ENCODE assay signal across 28 mouse cellular contexts in the genomic region with DNA sequence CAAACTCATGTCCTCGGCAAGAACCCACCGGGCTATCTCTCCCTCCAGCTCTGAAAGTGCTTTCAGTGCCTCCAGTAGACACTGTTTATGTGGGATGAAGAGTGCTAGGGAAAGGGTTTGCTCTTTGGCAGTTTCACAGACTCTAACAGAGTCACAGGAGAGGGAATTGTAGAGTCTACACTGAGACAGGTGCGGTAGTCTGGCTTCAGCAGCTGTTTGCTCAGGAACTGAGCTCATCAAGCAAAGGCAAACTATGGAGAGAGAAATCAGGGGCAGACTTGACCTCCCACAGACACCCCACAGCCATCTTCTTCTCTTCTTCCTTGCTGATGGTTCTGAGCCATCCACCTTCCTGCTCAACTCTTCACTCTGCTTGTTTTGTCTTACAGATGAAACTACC.
"Had no signal": no experiment of that assay in that cellular context is flagged by ENCODE, and none has a peak within 500 bp of the region (broad histone marks: within the 10 kb centered on the region; RNA-seq: fewer than 3 reads in every experiment).

No protein-coding gene starts in this region.

- H3K4me3 ChIP-seq: embryonic facial prominence, embryonic 10.5 days; embryonic facial prominence, embryonic 12.5 days; embryonic facial prominence, embryonic 13.5 days; embryonic facial prominence, embryonic 15.5 days; erythroblast, embryonic 14.5 days; forebrain, embryonic 10.5 days; forebrain, embryonic 12.5 days; forebrain, embryonic 13.5 days; forebrain, embryonic 15.5 days; gastrocnemius, adult 2 months had no signal

- DNase-seq: cerebellum, adult 2 months; cerebellum, adult 8-10 months; cerebellum, adult 9-10 months; cerebellum, adult 9-11 months; cerebellum, postnatal 10 days; cerebellum, postnatal 14 days; cerebellum, postnatal 25 days; cerebellum, postnatal 36 days; embryo, embryonic 11 days; forebrain, postnatal 0 days; gastrocnemius, adult 2 months; gastrocnemius, postnatal 10 days; gastrocnemius, postnatal 14 days; gastrocnemius, postnatal 25 days; gastrocnemius, postnatal 36 days; heart, adult 11 months; heart, adult 18-20 months had no signal

- ATAC-seq: forebrain, embryonic 13.5 days; forebrain, embryonic 14.5 days; forebrain, embryonic 15.5 days; forebrain, embryonic 16.5 days; forebrain, postnatal 0 days had no signal

- H3K4me1 ChIP-seq: embryonic facial prominence, embryonic 15.5 days; forebrain, embryonic 10.5 days; forebrain, embryonic 12.5 days; forebrain, embryonic 13.5 days; forebrain, embryonic 15.5 days had no signal

- H3K9me3 ChIP-seq: embryonic facial prominence, embryonic 10.5 days; embryonic facial prominence, embryonic 12.5 days; embryonic facial prominence, embryonic 13.5 days; embryonic facial prominence, embryonic 15.5 days; forebrain, embryonic 10.5 days; forebrain, embryonic 12.5 days; forebrain, embryonic 13.5 days; forebrain, embryonic 15.5 days had no signal

- H3K27me3 ChIP-seq: embryonic facial prominence, embryonic 12.5 days; embryonic facial prominence, embryonic 13.5 days; embryonic facial prominence, embryonic 15.5 days; forebrain, embryonic 12.5 days; forebrain, embryonic 13.5 days; forebrain, embryonic 15.5 days had no signal

- H3K36me3 ChIP-seq: embryonic facial prominence, embryonic 10.5 days; embryonic facial prominence, embryonic 12.5 days; embryonic facial prominence, embryonic 13.5 days; embryonic facial prominence, embryonic 15.5 days; forebrain, embryonic 10.5 days; forebrain, embryonic 12.5 days; forebrain, embryonic 15.5 days had no signal

- H3K9ac ChIP-seq: embryonic facial prominence, embryonic 12.5 days; embryonic facial prominence, embryonic 13.5 days; embryonic facial prominence, embryonic 15.5 days; forebrain, embryonic 12.5 days; forebrain, embryonic 13.5 days; forebrain, embryonic 15.5 days; forebrain, postnatal 0 days had no signal

- H3K4me2 ChIP-seq: embryonic facial prominence, embryonic 12.5 days; embryonic facial prominence, embryonic 13.5 days; embryonic facial prominence, embryonic 15.5 days; forebrain, embryonic 12.5 days; forebrain, embryonic 13.5 days; forebrain, embryonic 15.5 days had no signal

- H3K27ac ChIP-seq: embryonic facial prominence, embryonic 10.5 days; embryonic facial prominence, embryonic 12.5 days; embryonic facial prominence, embryonic 13.5 days; embryonic facial prominence, embryonic 15.5 days; forebrain, embryonic 10.5 days; forebrain, embryonic 12.5 days; forebrain, embryonic 13.5 days; forebrain, embryonic 15.5 days; gastrocnemius, adult 2 months had no signal
